Mouse (Mus musculus) liver, embryonic 18 days (tissue): ENCODE data around the gene Lipo3. TPM values are rescaled to one million over a fixed set of nuclear protein-coding genes. Genes with fewer than 3 reads are reported as not detected.

Experiments used
- polyA plus RNA-seq: library from polyadenylated mRNA; depleted of rRNA; stranded (reverse); fragments of >200 nt; gene quantifications from 2 replicates; pipeline ENCODE4 v1.2.3, GENCODE M21; 2012; rRNA removed

Gene Lipo3
- polyA plus RNA-seq, result 1.8 and 2.0 TPM in 2 replicates

DNA sequence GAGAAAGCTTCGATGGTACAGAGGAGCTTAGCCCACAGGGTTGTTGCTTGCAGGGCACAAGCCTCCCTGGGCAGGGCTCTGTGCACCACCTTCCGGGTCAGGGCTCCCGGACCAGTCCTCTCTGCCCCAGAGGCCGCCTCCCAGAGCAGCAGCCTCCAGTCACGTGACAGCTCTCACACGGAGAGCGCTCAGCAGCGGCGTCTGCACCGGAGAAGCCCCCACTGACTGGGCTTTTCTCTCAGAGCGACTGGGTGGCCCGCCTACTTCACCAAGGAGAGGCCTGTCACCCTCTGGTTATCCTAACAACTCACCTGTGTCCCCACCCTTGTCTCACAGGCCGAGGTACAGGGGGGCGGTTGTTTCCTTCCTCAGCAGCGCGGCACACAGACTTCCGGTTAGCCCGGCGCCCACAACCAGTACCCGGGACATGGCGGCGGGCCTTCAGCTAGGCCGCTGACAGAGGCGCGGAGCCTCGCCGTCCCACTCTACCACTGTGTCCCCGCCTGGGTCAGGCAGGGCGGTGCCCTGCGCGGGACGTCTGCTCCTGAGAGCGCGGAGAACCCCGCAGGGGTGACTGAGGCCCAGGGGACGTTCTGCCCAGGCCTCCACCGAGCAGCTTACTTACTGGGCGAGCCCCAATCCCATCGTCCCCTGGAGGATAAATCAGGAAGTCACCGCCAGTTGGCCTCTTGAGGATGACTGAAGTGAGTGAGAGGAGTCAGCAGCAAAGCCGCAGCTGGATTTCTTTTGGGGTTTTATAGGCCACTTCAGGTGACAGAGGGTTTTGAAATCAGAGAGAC is at the start of gene Lipo3:
Lipo3 (minus strand) TSS at position 665 of the 800 bp plus-strand sequence.

DNA sequence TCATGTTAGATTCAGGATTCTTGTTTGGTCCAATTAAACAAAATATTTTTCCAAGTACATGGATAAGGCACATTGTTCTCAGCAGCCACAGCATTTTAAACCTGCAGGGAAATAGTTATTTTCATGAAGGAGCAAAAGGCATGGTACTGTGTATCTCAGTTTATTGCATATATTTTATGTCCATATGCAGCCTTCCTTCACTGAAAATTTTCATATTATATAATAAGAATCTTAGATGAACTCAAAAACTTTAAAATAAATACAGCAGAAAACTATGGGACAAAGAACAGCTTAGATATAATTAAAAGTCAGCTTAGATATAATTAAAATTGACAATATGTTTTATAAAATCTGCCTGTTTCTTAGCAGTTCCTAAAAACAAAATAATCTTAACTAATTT is 25.6 kb upstream of the Lipo3 start, which contains the start of gene Lipo1:
Lipo1 (minus strand) TSS at position 101 of the 400 bp plus-strand sequence.

DNA sequence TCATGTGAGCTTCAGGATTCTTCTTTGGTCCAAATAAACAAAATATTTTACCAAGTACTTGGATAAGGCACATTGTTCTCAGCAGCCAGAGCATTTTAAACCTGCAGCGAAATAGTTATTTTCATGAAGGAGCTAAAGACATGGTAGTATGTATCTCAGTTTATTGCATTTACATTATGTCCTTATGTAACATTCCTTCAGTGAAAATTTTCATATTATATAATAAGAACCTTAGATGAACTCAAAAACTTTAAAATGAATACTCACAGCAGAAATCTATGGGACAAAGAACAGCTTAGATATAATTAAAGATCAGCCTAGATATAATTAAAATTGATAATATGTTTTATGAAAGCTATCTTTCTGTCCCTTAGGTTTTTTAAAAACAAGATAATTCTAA is 10.5 kb downstream of the Lipo3 start, which contains the start of gene Lipo2:
Lipo2 (minus strand) TSS at position 101 of the 400 bp plus-strand sequence.

DNA sequence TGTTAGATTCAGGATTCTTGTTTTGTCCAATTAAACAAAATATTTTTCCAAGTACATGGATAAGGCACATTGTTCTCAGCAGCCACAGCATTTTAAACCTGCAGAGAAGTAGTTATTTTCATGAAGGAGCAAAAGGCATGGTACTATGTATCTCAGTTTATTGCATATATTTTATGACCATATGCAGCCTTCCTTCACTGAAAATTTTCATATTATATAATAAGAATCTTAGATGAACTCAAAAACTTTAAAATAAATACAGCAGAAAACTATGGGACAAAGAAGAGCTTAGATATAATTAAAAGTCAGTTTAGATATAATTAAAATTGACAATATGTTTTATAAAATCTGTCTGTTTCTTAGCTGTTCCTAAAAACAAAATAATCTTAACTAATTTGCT is 136.6 kb downstream of the Lipo3 start, which contains the start of gene Gm8978:
Gm8978 (minus strand) TSS at position 101 of the 400 bp plus-strand sequence.

DNA sequence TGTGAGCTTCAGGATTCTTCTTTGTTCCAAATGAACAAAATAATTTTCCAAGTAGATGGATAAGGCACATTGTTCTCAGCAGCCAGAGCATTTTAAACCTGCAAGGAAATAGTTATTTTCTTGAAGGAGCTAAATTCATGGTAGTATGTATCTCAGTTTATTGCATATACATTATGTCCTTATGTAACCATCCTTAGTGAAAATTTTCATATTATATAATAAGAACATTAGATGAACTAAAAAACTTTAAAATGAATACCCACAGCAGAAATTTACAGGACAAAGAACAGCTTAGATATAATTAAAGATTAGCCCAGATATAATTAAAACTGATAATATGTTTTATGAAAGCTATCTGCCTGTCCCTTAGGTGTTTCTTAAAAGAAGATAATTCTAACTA is 244.1 kb downstream of the Lipo3 start, which contains the start of gene Lipo4:
Lipo4 (minus strand) TSS at position 101 of the 400 bp plus-strand sequence.

Other genes with a start within 250 kb of the Lipo3 start
- not detected in 2 replicates for gene Lipo4, start 244.2 kb downstream of the Lipo3 start, polyA plus RNA-seq
- gene Gm8978, start 136.7 kb downstream of the Lipo3 start, polyA plus RNA-seq, result not detected in 2 replicates
- 0.01 and 0.05 TPM in 2 replicates for gene Lipo2, start 10.6 kb downstream of the Lipo3 start, polyA plus RNA-seq
- gene Lipo1, start 25.5 kb upstream of the Lipo3 start, polyA plus RNA-seq, result not detected in 2 replicates
- not detected in 2 replicates for gene Lipf, start 199.2 kb upstream of the Lipo3 start, polyA plus RNA-seq
- gene Lipk, start 246.3 kb upstream of the Lipo3 start, polyA plus RNA-seq, result not detected in 2 replicates